Mouse (Mus musculus) lung, postnatal 4 days (tissue): ENCODE measurements around the gene Jam2.

ENCODE experiments used
- DNase-seq, 2 experiments: peaks; one replicate each; pipeline ENCODE4 v3.0.0; 2021

The Jam2 gene

GRCm38 (mm10) chr16:84774003-84774703, at the start of gene Jam2:
Gene Jam2 (plus strand): TSS chr16:84774123.
- DNase-seq, result peak; percentile 64 to 79

GRCm38 (mm10) chr16:84734806-84735165, 39.1 kb upstream of the Jam2 start:
- DNase-seq, result no peak

GRCm38 (mm10) chr16:84735166-84736105, 38.5 kb upstream of the Jam2 start, which contains the start of gene Mrpl39:
Gene Mrpl39 (minus strand): TSS chr16:84735742.
- peak; percentile 96 to 98 for DNase-seq

- DNase-seq, result no peak
Observed at GRCm38 (mm10) chr16:84737358-84737757, 36.6 kb upstream of the Jam2 start.

GRCm38 (mm10) chr16:84744703-84745490, 29.0 kb upstream of the Jam2 start:
- no peak for DNase-seq

- no peak for DNase-seq
Observed at GRCm38 (mm10) chr16:84745721-84746306, 28.1 kb upstream of the Jam2 start.

- no peak for DNase-seq
Observed at GRCm38 (mm10) chr16:84767956-84768355, 6.0 kb upstream of the Jam2 start.

GRCm38 (mm10) chr16:84769182-84769581, 4.7 kb upstream of the Jam2 start:
- no peak for DNase-seq

- no peak for DNase-seq
Observed at GRCm38 (mm10) chr16:84769619-84770464, 4.1 kb upstream of the Jam2 start.

GRCm38 (mm10) chr16:84770891-84771290, 3.0 kb upstream of the Jam2 start:
- DNase-seq, result no peak

- no peak for DNase-seq
Observed at GRCm38 (mm10) chr16:84771461-84771860, 2.5 kb upstream of the Jam2 start.

- no peak for DNase-seq
Observed at GRCm38 (mm10) chr16:84772496-84773267, 1.2 kb upstream of the Jam2 start.

- DNase-seq, result no peak
Observed at GRCm38 (mm10) chr16:84773268-84773861, 558 bp upstream of the Jam2 start.

GRCm38 (mm10) chr16:84774761-84775231, 873 bp downstream of the Jam2 start:
- peak; percentile 18 to 43 for DNase-seq

GRCm38 (mm10) chr16:84775356-84775755, 1.4 kb downstream of the Jam2 start:
- DNase-seq, result no peak

GRCm38 (mm10) chr16:84776089-84776784, 2.3 kb downstream of the Jam2 start:
- DNase-seq, result no peak

- no peak for DNase-seq
Observed at GRCm38 (mm10) chr16:84778431-84778830, 4.5 kb downstream of the Jam2 start.

- no peak for DNase-seq
Observed at GRCm38 (mm10) chr16:84778861-84779630, 5.1 kb downstream of the Jam2 start.

GRCm38 (mm10) chr16:84779718-84780117, 5.8 kb downstream of the Jam2 start:
- DNase-seq, result peak in 1 of 2 experiments; percentile 20
